Mouse (Mus musculus) kidney, postnatal 4 days (tissue): Measurements from ENCODE around the gene Olfr50.

Experiments used
- DNase-seq, 2 experiments: peaks; one replicate each; pipeline ENCODE4 v3.0.0; 2021; ENCODE audit warnings: mixed read lengths in 2 of 2

The Olfr50 gene

GRCm38 (mm10) chr2:36790238-36790637, at the start of gene Olfr50:
Olfr50 (plus strand) TSS chr2:36790538.
- no peak for DNase-seq

DNA sequence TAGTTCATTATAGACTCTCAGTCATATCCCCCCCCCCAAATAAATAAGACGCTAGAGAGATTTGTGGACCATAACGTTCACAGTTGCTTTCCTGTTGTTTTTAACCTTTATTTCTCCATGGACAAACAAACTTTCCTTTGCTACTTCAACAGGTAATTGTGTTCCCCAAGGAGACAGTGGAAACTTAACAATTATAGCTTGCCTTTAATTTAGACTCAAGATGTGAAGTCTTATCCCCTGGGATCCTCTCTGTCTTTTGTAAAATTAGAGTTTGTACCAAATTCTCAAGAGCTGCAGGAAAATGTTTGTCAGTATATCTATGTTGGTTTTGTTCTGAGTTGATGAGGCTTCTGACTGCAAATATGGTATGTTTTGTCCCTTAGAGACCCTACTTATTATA, 6.4 kb upstream of the Olfr50 start, which contains the start of gene Olfr348:
Gene Olfr348, plus strand, starts transcription at position 301 of the 400 bp plus-strand sequence.
- DNase-seq, result no peak

DNA sequence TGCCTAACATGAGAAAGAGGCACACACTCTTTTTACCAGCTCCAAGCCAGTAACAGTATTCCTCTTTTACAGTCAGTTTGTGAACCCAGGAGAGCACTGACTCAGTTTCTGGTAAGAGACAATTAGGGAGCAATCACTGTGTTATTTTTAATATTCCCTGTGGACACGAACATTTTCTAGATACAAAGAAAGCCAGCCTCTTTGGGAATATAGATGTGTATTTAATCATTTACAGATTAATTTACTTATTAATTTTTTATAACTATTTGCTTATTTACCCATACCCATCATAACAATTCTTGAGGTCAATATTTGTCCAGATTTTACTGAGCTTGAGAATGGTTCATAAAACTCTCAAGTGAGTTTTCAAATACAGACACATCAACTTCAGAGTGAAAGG, 26.6 kb downstream of the Olfr50 start, which contains the start of gene Olfr3:
Gene Olfr3, minus strand, starts transcription at position 101 of the 400 bp plus-strand sequence.
- DNase-seq, result no peak

GRCm38 (mm10) chr2:36846010-36846409, 55.7 kb downstream of the Olfr50 start, which contains the start of gene Olfr350:
Olfr350 (plus strand) TSS chr2:36846310.
- no peak for DNase-seq
